Mouse (Mus musculus): Measurements from ENCODE around the gene 4930432M17Rik.

- TF ChIP-seq CTCF (IDR thresholded peaks at IDR 0.05; ENCODE audit: extremely low read depth, insufficient read length, insufficient replicate concordance, low read depth, low read length) (no peak), POLR2A (IDR thresholded peaks at IDR 0.05; ENCODE audit: low read depth, low read length) (no peak)
These were observed 7.7 kb upstream of the 4930432M17Rik start for GRCm38 (mm10) chr3:121662705-121663469.
